Mouse (Mus musculus) limb, embryonic 14.5 days (tissue): Measurements from ENCODE around the gene Gpr162. TPM values are rescaled to one million over a fixed set of nuclear protein-coding genes. Genes with fewer than 3 reads are reported as not detected.
"Not testable (repeated sequence)": the region's sequence is repeated elsewhere in the genome, so short reads cannot be mapped to it uniquely, and the experiment has no call there.

Experiments used
- ATAC-seq: fragments of 200-750 bp; cut with Nextera tagmentation; 2 replicates; pipeline ENCODE4 v1.8.0; 2017; ENCODE audit warnings: low read depth, moderate number of reproducible peaks, moderate TSS enrichment; ENCODE audit not compliant: low FRiP score
- DNase-seq: peaks from one replicate; pipeline ENCODE4 v3.0.0-alpha.2; 2015; ENCODE audit warnings: low spot score
- H3K27ac ChIP-seq: fragments of 300-500 bp; sonication (generic); replicated peaks from 2 replicates; pipeline ENCODE4 v1.5.1; 2014; ENCODE audit warnings: low read depth, mild to moderate bottlenecking, low read length, moderate library complexity, mixed read lengths
- H3K27me3 ChIP-seq: fragments of 300-500 bp; sonication (generic); 2 replicates; pipeline ENCODE4 v1.6.1; 2014; ENCODE audit warnings: low read length, mixed read lengths; ENCODE audit not compliant: control insufficient read depth, insufficient read depth
- H3K36me3 ChIP-seq: fragments of 300-500 bp; sonication (generic); 2 replicates; pipeline ENCODE4 v1.6.1; 2014; ENCODE audit warnings: mild to moderate bottlenecking, low read length, moderate library complexity, mixed read lengths; ENCODE audit not compliant: control insufficient read depth, insufficient read depth
- H3K4me1 ChIP-seq: fragments of 300-500 bp; sonication (generic); 2 replicates; pipeline ENCODE4 v1.6.1; 2014; ENCODE audit warnings: antibody characterized with exemption, low read length, mixed read lengths; ENCODE audit not compliant: control insufficient read depth, insufficient read depth
- H3K4me2 ChIP-seq: fragments of 300-500 bp; sonication (generic); replicated peaks from 2 replicates; pipeline ENCODE4 v1.6.1; 2014; ENCODE audit warnings: low read depth, mild to moderate bottlenecking, low read length, moderate library complexity; ENCODE audit not compliant: severe bottlenecking
- H3K4me3 ChIP-seq: fragments of 300-500 bp; sonication (generic); replicated peaks from 2 replicates; pipeline ENCODE4 v1.5.1; 2014; ENCODE audit warnings: low read length
- H3K9ac ChIP-seq: fragments of 300-500 bp; sonication (generic); 2 replicates; pipeline ENCODE4 v1.6.1; 2014; ENCODE audit warnings: mild to moderate bottlenecking, low read depth, low read length, moderate library complexity; ENCODE audit not compliant: severe bottlenecking
- H3K9me3 ChIP-seq: fragments of 300-500 bp; sonication (generic); 2 replicates; pipeline ENCODE4 v1.6.1; 2016; ENCODE audit warnings: low read length; ENCODE audit not compliant: control insufficient read depth
- POLR2A ChIP-seq: fragments of 200-500 bp; IDR thresholded peaks from 2 replicates; pipeline ENCODE4 v1.8.0; 2012; ENCODE audit warnings: inconsistent platforms, mild to moderate bottlenecking, moderate library complexity, borderline replicate concordance; ENCODE audit not compliant: insufficient read depth, insufficient read length; ENCODE audit errors: extremely low read depth
- WGBS: fragments of 180-500 bp; shearing (Covaris S2); extraction: QIAGEN DNeasy Blood & Tissue Kit; methylation state at CpG from one replicate; pipeline ENCODE4 v1.1.7; 2014; 5-methylcytosine and 5-hydroxymethylcytosine counted together
- polyA plus RNA-seq, 2 experiments: library from polyadenylated mRNA; depleted of rRNA in 1 of 2; stranded (reverse) in 1 of 2; unstranded in 1 of 2; fragments of >200 nt; fragmentation: Nextera tagmentation in 1 of 2; extraction: Ambion mirVana in 1 of 2; gene quantifications; 2 replicates each; pipeline versions ENCODE4 v1.2.1 to v1.2.3; 2012 to 2014

Gene Gpr162
- polyA plus RNA-seq, 2 experiments: 2.1 to 7.5 TPM

DNA sequence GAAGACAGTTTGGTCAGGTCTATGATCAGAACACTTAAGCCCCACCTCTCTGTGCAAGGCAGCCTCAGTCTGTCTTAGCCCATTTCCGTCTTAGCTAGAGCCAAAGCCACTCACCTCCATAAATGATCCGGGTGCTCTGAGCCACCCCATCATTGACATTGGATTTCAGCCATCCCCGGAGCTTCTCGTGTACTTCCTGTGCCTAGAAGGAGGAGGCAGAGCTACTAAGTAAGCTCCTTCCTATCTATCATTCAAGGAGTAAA, 52.4 kb downstream of the Gpr162 start:
- no peak overlapping the region for H3K9ac ChIP-seq
- no peak overlapping the region; the same call in 1 of the 2 replicates for H3K4me2 ChIP-seq
- WGBS: 85% methylated on average over 4 of the region's 4 CpGs
- H3K4me3 ChIP-seq: no peak overlapping the region
- H3K9me3 ChIP-seq: no peaks in the 10 kb centered on the region
- H3K27ac ChIP-seq: no peak overlapping the region
- TF ChIP-seq POLR2A: no peak
- DNase-seq (no peak), ATAC-seq (no peak)
- peaks cover 41% of the 10 kb centered on the region for H3K36me3 ChIP-seq
- peaks cover 35% of the 10 kb centered on the region for H3K4me1 ChIP-seq
- no peaks in the 10 kb centered on the region for H3K27me3 ChIP-seq

DNA sequence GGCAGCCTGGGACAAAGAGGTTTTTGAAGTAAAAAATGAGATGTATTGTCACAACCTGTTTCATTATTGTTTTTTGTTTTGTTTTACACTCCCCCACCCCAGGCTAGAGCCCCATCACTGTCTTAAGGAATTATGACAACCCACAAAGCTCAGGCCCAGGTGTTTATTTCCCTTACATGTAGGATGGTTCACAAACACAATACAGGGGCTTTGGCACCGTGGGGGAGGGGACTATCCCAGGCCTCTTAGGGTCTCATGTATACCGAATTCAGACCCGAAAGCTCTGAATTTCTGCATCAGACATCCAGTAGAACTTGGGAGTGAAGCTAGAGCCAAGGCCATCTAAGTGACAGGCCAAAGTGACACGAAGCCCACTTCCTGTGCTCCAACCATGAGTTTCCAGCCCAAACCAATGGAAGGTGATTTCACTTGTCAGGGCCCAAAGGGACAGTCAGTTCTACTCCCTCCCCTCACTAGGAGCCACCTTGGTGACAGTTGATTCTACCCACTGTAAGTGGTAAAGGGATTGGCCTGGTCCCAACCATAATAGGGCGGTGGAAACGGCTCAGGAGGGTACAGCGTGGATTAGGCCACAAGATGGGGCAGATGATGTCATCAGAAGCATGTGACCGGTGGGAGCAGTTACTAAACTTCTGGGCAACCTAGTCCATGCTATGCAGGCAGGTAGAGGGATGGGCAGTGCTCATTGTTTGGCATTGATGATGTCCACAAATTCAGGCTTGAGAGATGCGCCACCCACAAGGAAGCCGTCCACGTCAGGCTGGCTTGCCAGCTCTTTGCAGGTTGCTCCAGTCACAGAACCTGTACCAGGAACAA, 53.0 kb downstream of the Gpr162 start:
- not testable (repeated sequence) for H3K27me3 ChIP-seq, H3K9me3 ChIP-seq, H3K9ac ChIP-seq, DNase-seq, H3K4me2 ChIP-seq, H3K4me3 ChIP-seq, ATAC-seq
- peaks cover 36% of the 10 kb centered on the region for H3K36me3 ChIP-seq
- peaks cover 35% of the 10 kb centered on the region for H3K4me1 ChIP-seq
- 84% methylated on average over 8 of the region's 11 CpGs for WGBS
- H3K27ac ChIP-seq: 0 out of 2 replicates have a peak overlapping the region, but pooled peaks have one; percentile 29

DNA sequence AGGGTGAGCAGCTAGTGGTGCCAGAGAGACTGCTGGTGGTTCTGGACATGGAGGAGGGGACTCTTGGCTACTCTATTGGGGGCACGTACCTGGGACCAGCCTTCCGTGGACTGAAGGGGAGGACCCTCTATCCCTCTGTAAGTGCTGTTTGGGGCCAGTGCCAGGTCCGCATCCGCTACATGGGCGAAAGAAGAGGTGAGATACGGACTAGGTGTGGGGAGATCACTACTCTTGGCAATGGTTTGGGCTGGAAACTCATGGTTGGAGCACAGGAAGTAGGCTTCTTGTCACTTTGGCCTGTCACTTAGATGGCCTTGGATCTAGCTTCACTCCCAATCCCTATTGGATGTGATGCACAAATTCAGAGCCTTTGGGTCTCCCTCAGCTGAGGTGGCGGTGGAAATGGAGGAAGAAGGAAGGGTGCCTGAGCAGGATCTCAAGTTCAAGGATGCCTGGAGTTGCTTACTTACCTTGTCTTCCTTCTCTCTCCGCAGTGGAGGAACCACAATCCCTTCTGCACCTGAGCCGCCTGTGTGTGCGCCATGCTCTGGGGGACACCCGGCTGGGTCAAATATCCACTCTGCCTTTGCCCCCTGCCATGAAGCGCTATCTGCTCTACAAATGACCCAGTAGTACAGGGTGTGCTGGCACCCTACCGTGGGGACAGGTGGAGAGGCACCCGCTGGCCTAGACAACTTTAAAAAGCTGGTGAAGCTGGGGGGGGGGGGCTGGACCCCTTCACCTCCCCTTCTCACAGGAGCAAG, 53.8 kb downstream of the Gpr162 start:
- 40% methylated on average over 14 of the region's 14 CpGs for WGBS
- ATAC-seq: no peak
- peaks cover 34% of the 10 kb centered on the region for H3K4me1 ChIP-seq

DNA sequence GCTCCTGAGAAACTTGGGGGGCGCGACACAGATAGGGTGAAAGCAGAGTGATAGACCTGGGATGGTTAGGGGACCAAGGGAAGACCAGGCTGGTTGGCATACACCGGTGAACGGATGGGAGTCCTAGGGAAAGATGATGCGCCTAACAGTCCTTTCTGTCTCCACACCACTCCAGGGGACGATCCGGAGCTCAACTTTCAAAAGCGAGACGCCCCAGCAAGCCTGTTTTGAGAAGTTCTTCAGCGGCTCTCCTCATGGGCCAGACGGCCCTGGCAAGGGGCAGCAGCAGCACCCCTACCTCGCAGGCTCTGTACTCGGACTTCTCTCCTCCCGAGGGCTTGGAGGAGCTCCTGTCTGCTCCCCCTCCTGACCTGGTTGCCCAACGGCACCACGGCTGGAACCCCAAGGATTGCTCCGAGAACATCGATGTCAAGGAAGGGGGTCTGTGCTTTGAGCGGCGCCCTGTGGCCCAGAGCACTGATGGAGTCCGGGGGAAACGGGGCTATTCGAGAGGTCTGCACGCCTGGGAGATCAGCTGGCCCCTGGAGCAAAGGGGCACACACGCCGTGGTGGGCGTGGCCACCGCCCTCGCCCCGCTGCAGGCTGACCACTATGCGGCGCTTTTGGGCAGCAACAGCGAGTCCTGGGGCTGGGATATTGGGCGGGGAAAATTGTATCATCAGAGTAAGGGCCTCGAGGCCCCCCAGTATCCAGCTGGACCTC, 54.6 kb downstream of the Gpr162 start:
- peak; percentile 76 for DNase-seq
- WGBS: 1% methylated on average over 35 of the region's 35 CpGs

More for the DNA sequence above, 53.8 kb downstream of the Gpr162 start:
- no peak for TF ChIP-seq POLR2A
- Histone ChIP-seq H3K9me3 (no peaks in the 10 kb centered on the region), H3K36me3 (peaks cover 29% of the 10 kb centered on the region), H3K4me2 (peak overlapping the region; percentile 95), H3K4me3 (peak overlapping the region; percentile 58), H3K9ac (peak overlapping the region; percentile 64), H3K27me3 (no peaks in the 10 kb centered on the region), H3K27ac (0 out of 2 replicates have a peak overlapping the region, but pooled peaks have one; percentile 29)
- no peak for DNase-seq

More for the DNA sequence above, 54.6 kb downstream of the Gpr162 start:
- ATAC-seq: peak; percentile 24
- peak overlapping the region; percentile 58 for H3K4me3 ChIP-seq
- no peak for TF ChIP-seq POLR2A
- peak overlapping the region; percentile 64 for H3K9ac ChIP-seq
- H3K9me3 ChIP-seq: no peaks in the 10 kb centered on the region
- peaks cover 26% of the 10 kb centered on the region for H3K4me1 ChIP-seq
- H3K27ac ChIP-seq: peak overlapping the region; percentile 86
- peaks cover 29% of the 10 kb centered on the region for H3K36me3 ChIP-seq
- H3K4me2 ChIP-seq: peak overlapping the region; percentile 95
- no peaks in the 10 kb centered on the region for H3K27me3 ChIP-seq

Other genes with a start within 250 kb of the Gpr162 start
- gene C1s2, start 227.9 kb downstream of the Gpr162 start, polyA plus RNA-seq (2012; rRNA removed): 0.23 and 0.24 TPM in 2 replicates
- 0.10 TPM in 1 of 2 replicates, not detected in the other for gene C1s2, start 227.9 kb downstream of the Gpr162 start, polyA plus RNA-seq (2014; fragmentation: Nextera tagmentation; extraction: Ambion mirVana)
- 80.8 and 101 TPM in 2 replicates for gene Lpcat3, start 201.0 kb downstream of the Gpr162 start, polyA plus RNA-seq (2012; rRNA removed)
- 49.3 and 51.7 TPM in 2 replicates for gene Lpcat3, start 201.0 kb downstream of the Gpr162 start, polyA plus RNA-seq (2014; fragmentation: Nextera tagmentation; extraction: Ambion mirVana)
- gene Emg1, start 151.8 kb downstream of the Gpr162 start, polyA plus RNA-seq (2012; rRNA removed): 135 and 148 TPM in 2 replicates
- gene Emg1, start 151.8 kb downstream of the Gpr162 start, polyA plus RNA-seq (2014; fragmentation: Nextera tagmentation; extraction: Ambion mirVana): 179 and 185 TPM in 2 replicates
- 203 and 205 TPM in 2 replicates for gene Phb2, start 151.6 kb downstream of the Gpr162 start, polyA plus RNA-seq (2012; rRNA removed)
- gene Phb2, start 151.6 kb downstream of the Gpr162 start, polyA plus RNA-seq (2014; fragmentation: Nextera tagmentation; extraction: Ambion mirVana): 295 and 296 TPM in 2 replicates
- 9.4 and 9.6 TPM in 2 replicates for gene Ptpn6, start 125.3 kb downstream of the Gpr162 start, polyA plus RNA-seq (2012; rRNA removed)
- 13.9 and 14.2 TPM in 2 replicates for gene Ptpn6, start 125.3 kb downstream of the Gpr162 start, polyA plus RNA-seq (2014; fragmentation: Nextera tagmentation; extraction: Ambion mirVana)
- 285 and 290 TPM in 2 replicates for gene Grcc10, start 122.6 kb downstream of the Gpr162 start, polyA plus RNA-seq (2012; rRNA removed)
- gene Grcc10, start 122.6 kb downstream of the Gpr162 start, polyA plus RNA-seq (2014; fragmentation: Nextera tagmentation; extraction: Ambion mirVana): 438 and 458 TPM in 2 replicates
- gene Gm45234, start 108.0 kb downstream of the Gpr162 start, polyA plus RNA-seq (2012; rRNA removed): not detected in 2 replicates
- not detected in 2 replicates for gene Gm45234, start 108.0 kb downstream of the Gpr162 start, polyA plus RNA-seq (2014; fragmentation: Nextera tagmentation; extraction: Ambion mirVana)
- gene Atn1, start 107.5 kb downstream of the Gpr162 start, polyA plus RNA-seq (2012; rRNA removed): 102 and 141 TPM in 2 replicates
- gene Atn1, start 107.5 kb downstream of the Gpr162 start, polyA plus RNA-seq (2014; fragmentation: Nextera tagmentation; extraction: Ambion mirVana): 14.6 and 19.4 TPM in 2 replicates
- 21.7 and 25.3 TPM in 2 replicates for gene Eno2, start 94.3 kb downstream of the Gpr162 start, polyA plus RNA-seq (2012; rRNA removed)
- 6.0 and 10.2 TPM in 2 replicates for gene Eno2, start 94.3 kb downstream of the Gpr162 start, polyA plus RNA-seq (2014; fragmentation: Nextera tagmentation; extraction: Ambion mirVana)
- gene Lrrc23, start 84.3 kb downstream of the Gpr162 start, polyA plus RNA-seq (2012; rRNA removed): 1.1 TPM in 2 replicates
- gene Lrrc23, start 84.3 kb downstream of the Gpr162 start, polyA plus RNA-seq (2014; fragmentation: Nextera tagmentation; extraction: Ambion mirVana): 0.88 and 1.2 TPM in 2 replicates
- gene Spsb2, start 55.3 kb downstream of the Gpr162 start, polyA plus RNA-seq (2012; rRNA removed): 9.8 and 11.1 TPM in 2 replicates
- gene Spsb2, start 55.3 kb downstream of the Gpr162 start, polyA plus RNA-seq (2014; fragmentation: Nextera tagmentation; extraction: Ambion mirVana): 8.9 and 10.8 TPM in 2 replicates
- gene Tpi1, start 49.7 kb downstream of the Gpr162 start, polyA plus RNA-seq (2012; rRNA removed): 636 and 744 TPM in 2 replicates
- 808 and 825 TPM in 2 replicates for gene Tpi1, start 49.7 kb downstream of the Gpr162 start, polyA plus RNA-seq (2014; fragmentation: Nextera tagmentation; extraction: Ambion mirVana)
- 105 and 119 TPM in 2 replicates for gene Usp5, start 34.5 kb downstream of the Gpr162 start, polyA plus RNA-seq (2012; rRNA removed)
- 115 and 120 TPM in 2 replicates for gene Usp5, start 34.5 kb downstream of the Gpr162 start, polyA plus RNA-seq (2014; fragmentation: Nextera tagmentation; extraction: Ambion mirVana)
- 141 and 164 TPM in 2 replicates for gene Cdca3, start 34.4 kb downstream of the Gpr162 start, polyA plus RNA-seq (2012; rRNA removed)
- 128 and 146 TPM in 2 replicates for gene Cdca3, start 34.4 kb downstream of the Gpr162 start, polyA plus RNA-seq (2014; fragmentation: Nextera tagmentation; extraction: Ambion mirVana)
- 1.9 and 2.3 TPM in 2 replicates for gene Gnb3, start 23.7 kb downstream of the Gpr162 start, polyA plus RNA-seq (2012; rRNA removed)
- 1.6 and 1.8 TPM in 2 replicates for gene Gnb3, start 23.7 kb downstream of the Gpr162 start, polyA plus RNA-seq (2014; fragmentation: Nextera tagmentation; extraction: Ambion mirVana)
- gene P3h3, start 6.2 kb downstream of the Gpr162 start, polyA plus RNA-seq (2012; rRNA removed): 339 and 401 TPM in 2 replicates
- gene P3h3, start 6.2 kb downstream of the Gpr162 start, polyA plus RNA-seq (2014; fragmentation: Nextera tagmentation; extraction: Ambion mirVana): 57.5 and 67.6 TPM in 2 replicates
- 0.23 and 0.26 TPM in 2 replicates for gene Cd4, start 24.2 kb upstream of the Gpr162 start, polyA plus RNA-seq (2012; rRNA removed)
- gene Cd4, start 24.2 kb upstream of the Gpr162 start, polyA plus RNA-seq (2014; fragmentation: Nextera tagmentation; extraction: Ambion mirVana): 0.10 and 0.51 TPM in 2 replicates
- gene Lag3, start 47.7 kb upstream of the Gpr162 start, polyA plus RNA-seq (2012; rRNA removed): 2.3 and 3.2 TPM in 2 replicates
- gene Lag3, start 47.7 kb upstream of the Gpr162 start, polyA plus RNA-seq (2014; fragmentation: Nextera tagmentation; extraction: Ambion mirVana): 2.0 and 2.6 TPM in 2 replicates
- gene Ptms, start 56.1 kb upstream of the Gpr162 start, polyA plus RNA-seq (2012; rRNA removed): 1,126 and 1,778 TPM in 2 replicates
- gene Ptms, start 56.1 kb upstream of the Gpr162 start, polyA plus RNA-seq (2014; fragmentation: Nextera tagmentation; extraction: Ambion mirVana): 306 and 353 TPM in 2 replicates
- 407 and 471 TPM in 2 replicates for gene Mlf2, start 67.4 kb upstream of the Gpr162 start, polyA plus RNA-seq (2012; rRNA removed)
- gene Mlf2, start 67.4 kb upstream of the Gpr162 start, polyA plus RNA-seq (2014; fragmentation: Nextera tagmentation; extraction: Ambion mirVana): 355 and 380 TPM in 2 replicates
- 215 and 251 TPM in 2 replicates for gene Cops7a, start 101.6 kb upstream of the Gpr162 start, polyA plus RNA-seq (2012; rRNA removed)
- gene Cops7a, start 101.6 kb upstream of the Gpr162 start, polyA plus RNA-seq (2014; fragmentation: Nextera tagmentation; extraction: Ambion mirVana): 137 and 144 TPM in 2 replicates
- 35.2 and 44.6 TPM in 2 replicates for gene Pianp, start 132.7 kb upstream of the Gpr162 start, polyA plus RNA-seq (2012; rRNA removed)
- gene Pianp, start 132.7 kb upstream of the Gpr162 start, polyA plus RNA-seq (2014; fragmentation: Nextera tagmentation; extraction: Ambion mirVana): 20.0 and 20.3 TPM in 2 replicates
- 103 and 130 TPM in 2 replicates for gene Zfp384, start 145.2 kb upstream of the Gpr162 start, polyA plus RNA-seq (2012; rRNA removed)
- gene Zfp384, start 145.2 kb upstream of the Gpr162 start, polyA plus RNA-seq (2014; fragmentation: Nextera tagmentation; extraction: Ambion mirVana): 12.4 and 14.6 TPM in 2 replicates
- gene Ing4, start 175.8 kb upstream of the Gpr162 start, polyA plus RNA-seq (2012; rRNA removed): 143 TPM in 2 replicates
- 122 and 131 TPM in 2 replicates for gene Ing4, start 175.8 kb upstream of the Gpr162 start, polyA plus RNA-seq (2014; fragmentation: Nextera tagmentation; extraction: Ambion mirVana)
- 28.9 and 31.3 TPM in 2 replicates for gene Acrbp, start 185.7 kb upstream of the Gpr162 start, polyA plus RNA-seq (2012; rRNA removed)
- gene Acrbp, start 185.7 kb upstream of the Gpr162 start, polyA plus RNA-seq (2014; fragmentation: Nextera tagmentation; extraction: Ambion mirVana): 9.4 and 13.9 TPM in 2 replicates
- gene Lpar5, start 203.9 kb upstream of the Gpr162 start, polyA plus RNA-seq (2012; rRNA removed): 3.9 and 5.0 TPM in 2 replicates
- 2.5 and 4.0 TPM in 2 replicates for gene Lpar5, start 203.9 kb upstream of the Gpr162 start, polyA plus RNA-seq (2014; fragmentation: Nextera tagmentation; extraction: Ambion mirVana)
- gene Chd4, start 232.0 kb upstream of the Gpr162 start, polyA plus RNA-seq (2012; rRNA removed): 75.0 and 89.7 TPM in 2 replicates
- 78.6 and 81.8 TPM in 2 replicates for gene Chd4, start 232.0 kb upstream of the Gpr162 start, polyA plus RNA-seq (2014; fragmentation: Nextera tagmentation; extraction: Ambion mirVana)